Mouse (Mus musculus) layer of hippocampus, adult 9-10 months (tissue): ENCODE measurements around the gene Drg1.
"Not testable (repeated sequence)": the region's sequence is repeated elsewhere in the genome, so short reads cannot be mapped to it uniquely, and the experiment has no call there.

Experiments
- DNase-seq: peaks from one replicate; pipeline ENCODE4 v3.0.0; 2022; ENCODE audit warnings: low spot score

The Drg1 gene

DNA sequence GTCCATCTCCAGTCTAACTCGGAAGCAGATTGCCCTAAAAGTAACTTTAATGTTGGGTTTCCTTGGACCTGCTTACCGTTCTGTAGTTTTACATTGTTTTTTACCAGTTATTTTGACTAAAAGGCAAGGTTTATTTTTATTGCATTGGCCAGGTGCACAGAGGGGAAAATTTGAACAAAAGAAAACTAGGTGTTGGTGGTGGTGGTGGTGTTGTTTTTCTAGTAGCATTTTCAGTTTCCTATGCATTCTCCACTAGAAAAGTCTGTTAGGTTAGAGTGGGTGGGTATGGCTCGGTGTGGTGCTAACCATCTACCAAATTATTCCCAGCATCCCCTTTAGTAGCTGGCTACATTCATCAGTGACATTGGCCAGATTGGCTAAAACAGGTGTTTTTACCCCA lies 59.4 kb downstream of the Drg1 start:
- no peak for DNase-seq

DNA sequence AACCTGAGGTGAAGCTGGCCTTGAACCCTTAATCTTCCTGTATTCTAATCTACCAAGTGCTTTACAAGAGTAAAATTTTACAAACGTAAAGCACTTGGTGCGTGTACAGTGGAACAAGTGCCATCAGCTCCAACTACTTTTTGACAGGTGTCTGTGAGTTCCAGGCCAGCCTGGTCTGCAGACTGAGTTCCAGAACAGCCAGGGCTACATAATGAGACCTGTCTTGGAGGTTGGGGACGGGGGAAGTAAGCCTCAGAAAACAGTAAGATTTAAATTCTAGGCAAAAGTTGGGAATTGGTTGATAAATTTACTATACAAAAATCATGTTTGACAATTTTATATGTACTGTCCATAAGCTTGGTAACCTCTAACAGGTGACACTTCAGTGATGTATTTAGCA lies 61.0 kb downstream of the Drg1 start:
- no peak for DNase-seq

DNA sequence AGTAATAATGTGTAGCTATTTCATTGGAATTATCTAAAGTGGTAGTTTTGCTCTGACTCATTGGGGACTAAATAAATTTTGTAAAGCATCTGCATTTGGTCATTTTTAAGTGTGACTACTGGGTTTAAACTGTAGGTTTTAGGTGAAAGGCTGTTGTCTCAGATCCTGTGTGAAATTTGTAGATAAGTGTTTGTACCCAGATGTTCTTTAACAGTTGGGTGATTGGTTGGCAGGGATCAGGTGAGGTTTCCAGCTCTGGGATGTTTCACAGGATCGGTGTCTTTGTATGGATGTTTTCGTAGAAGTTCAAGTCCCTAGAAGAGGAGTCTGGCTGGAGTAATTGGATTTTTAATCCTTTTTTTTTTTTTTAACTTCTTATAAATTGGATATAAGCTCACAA lies 62.4 kb downstream of the Drg1 start:
- no peak for DNase-seq

DNA sequence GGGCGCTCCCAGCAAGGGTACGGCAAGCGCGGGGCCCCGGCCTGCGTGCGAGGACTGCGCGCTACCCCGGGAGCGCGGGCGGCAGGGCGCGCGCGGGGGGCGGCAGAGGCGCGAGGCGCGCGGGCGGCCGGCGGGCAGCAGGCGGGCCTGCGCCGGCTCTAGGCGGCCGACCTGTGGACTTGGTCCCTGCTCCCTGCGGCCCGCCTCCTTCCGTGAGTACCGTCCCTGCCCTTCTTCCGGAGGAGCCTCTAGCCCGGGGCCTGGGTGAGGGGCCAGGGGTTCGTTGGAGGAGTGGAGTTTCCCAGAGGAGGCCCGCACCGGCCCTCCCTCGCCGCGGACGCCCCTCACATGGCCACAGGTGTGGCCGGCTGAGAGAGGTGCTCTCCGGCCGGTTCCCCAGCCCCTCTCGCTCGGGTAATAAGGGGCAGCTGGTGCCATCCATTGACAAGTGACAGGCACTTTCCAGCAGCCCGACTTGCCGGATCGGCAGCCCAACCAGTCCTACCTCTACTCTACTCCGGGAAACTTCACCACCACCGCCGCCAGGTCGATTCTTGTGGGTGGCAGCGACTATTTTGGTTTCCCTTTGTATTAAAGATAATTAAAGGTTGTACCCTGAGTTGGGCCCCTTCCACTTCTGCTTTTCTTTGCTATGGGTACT lies 63.3 kb downstream of the Drg1 start:
- DNase-seq: no peak

DNA sequence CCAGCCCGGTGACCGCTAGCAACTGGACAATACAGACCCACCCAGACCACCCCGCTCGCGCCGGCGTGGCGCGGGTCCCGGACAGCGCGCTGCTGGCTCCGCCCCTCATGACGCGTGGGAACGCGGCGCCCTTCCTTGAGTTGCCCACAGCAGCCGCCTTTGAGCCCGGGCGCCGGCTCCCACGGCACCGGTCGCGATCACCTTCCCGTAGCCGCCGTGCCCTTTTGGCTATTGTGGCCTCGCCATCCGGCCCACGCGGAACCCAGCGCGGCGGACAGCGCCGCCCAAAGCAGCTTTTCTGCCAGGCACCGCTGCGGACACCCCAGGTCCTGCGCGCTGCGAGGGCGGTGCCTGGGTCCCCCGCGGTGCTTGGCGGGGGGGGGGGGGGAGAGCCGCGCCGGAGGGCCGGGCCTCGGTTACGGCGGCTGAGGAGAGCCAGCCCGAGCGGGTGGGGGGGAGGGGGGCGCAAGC lies 63.9 kb downstream of the Drg1 start, which contains the start of gene Eif4enif1:
Gene Eif4enif1, plus strand, starts transcription at position 162 of the 471 bp plus-strand sequence.
- DNase-seq: peak; percentile 82

DNA sequence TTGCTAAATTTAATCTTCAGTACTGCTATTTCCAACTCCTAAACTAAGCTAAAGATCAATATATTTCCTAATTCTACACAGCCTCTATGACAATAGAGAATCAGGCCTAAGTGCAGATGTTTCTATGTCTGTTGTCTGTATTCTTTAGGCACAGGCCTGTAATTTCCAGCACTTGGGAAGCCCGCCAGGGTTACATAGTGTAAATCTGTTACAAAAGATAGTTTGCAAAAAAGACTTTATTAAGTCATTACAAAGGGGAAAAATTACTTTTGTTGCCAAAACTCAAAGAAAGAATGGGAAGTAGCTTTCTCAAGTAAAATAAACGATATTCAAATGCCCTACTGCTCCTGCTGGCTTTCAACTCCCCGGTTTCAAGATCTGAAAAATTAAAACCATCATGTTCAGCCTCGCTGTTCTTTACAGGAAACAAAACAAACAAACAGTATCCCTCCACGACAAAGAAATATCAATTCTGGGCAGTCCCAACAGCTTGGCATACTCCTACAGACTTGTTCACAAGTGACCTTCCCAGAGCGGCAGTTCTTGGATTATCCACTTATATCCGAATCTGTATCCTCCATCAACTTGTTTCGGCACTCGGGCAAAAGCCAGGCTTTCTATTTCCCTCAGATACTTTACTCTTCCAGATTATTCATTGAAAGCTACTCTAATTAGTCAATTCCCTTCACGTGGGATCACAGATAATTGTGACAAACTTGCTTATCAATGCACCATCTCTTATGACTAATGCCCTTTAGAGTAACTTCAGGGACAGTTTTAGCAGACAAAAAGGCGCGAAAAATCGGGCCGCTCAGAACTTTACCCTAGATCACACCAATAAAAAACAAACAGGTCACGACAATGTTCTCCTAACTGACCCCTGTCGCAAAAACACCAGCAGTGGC lies 64.6 kb downstream of the Drg1 start:
- DNase-seq: no peak

DNA sequence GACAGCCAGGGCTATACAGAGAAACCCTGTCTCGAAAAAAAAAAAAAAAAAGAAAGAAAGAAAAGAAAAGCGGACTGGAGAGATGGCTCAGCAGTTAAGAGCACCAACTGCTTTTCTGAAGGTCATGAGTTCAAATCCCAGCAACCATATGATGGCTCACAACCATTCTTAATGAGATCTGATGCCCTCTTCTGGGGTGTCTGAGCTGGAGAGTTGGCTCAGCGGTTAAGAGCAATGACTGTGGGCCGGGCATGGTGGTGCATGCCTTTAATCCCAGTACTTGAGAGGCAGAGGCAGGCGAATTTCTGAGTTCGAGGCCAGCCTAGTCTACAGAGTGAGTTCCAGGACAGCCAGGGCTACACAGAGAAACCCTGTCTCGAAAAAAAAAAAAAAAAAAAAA lies 65.6 kb downstream of the Drg1 start:
- not testable (repeated sequence) for DNase-seq

DNA sequence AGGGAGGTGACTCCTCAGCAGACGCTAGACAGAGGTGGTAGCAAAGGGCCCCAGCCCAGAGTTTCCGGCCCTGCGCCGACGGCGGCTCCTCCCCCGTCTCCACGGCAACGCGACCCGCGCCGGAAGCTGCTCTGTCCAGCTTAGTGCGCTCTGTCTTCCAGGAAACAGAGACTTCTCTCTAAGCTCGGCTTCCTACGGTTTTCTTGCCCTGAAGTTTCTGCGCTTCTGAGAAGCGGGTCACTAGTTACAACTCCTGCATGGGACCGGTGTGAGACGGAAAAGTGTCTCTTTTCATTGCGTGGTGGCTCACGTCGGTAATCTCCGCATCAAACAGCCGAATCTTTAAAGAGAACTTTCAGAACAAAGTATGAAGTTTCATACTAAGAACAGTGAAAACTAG lies 72.9 kb downstream of the Drg1 start, which contains the start of gene Sfi1:
Gene Sfi1, minus strand, starts transcription at position 101 of the 400 bp plus-strand sequence.
- no peak for DNase-seq

DNA sequence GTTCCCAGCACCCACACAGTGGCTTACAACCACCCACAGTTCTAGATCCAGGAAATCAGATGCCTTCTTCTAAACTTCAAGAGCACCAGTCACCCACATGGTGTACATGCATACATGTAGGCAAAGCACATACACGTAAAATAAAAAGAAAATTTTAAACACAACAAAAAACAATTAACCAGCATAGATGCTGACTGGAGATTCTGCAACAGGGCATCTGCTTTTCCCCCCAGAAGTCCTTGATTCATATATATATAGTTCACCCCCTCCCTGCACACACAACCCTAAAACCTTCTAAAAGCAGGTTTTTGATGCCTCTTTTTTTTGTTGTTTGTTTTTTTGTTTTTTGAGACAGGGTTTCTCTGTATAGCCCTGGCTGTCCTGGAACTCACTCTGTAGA lies 83.5 kb downstream of the Drg1 start:
- DNase-seq: not testable (repeated sequence)

DNA sequence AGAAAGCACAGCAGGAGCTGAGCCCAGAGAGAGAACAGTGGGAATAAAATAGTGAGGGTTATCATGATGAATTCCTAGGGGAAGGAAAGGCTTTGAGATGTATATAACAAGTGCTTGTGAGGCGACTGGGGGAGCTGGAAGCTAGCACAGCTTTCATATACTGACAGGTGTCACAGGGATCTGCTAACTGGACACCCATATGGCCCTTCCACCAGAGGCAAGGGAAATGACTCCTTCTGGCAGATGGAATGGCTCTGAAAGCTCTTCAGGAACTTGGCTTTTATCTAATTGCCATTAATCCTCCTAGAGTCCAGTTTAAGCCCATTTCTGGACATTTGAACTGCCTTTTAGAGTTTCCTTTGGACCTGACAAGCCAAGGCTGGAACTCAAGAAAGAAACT lies 84.2 kb downstream of the Drg1 start:
- DNase-seq: not testable (repeated sequence)

DNA sequence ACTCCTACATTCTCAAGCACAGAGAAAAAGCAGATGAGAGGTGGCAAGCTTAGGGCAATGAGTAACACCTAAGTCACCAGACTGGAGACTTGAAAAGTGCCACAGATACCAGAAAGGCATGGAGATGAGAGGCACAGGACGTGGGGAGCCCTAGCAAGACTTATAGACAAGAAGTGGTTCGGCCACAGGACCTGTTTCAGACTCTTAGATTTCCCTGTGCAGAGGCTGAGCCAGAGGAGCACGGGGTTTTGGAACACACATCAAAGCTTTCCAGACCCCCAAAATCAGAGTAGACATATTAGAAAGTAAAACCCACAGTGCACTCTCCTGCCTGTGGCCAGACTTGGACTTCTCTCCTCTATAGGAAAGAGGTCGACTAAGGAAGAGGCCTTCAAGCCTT lies 85.0 kb downstream of the Drg1 start:
- peak; percentile 49 for DNase-seq

DNA sequence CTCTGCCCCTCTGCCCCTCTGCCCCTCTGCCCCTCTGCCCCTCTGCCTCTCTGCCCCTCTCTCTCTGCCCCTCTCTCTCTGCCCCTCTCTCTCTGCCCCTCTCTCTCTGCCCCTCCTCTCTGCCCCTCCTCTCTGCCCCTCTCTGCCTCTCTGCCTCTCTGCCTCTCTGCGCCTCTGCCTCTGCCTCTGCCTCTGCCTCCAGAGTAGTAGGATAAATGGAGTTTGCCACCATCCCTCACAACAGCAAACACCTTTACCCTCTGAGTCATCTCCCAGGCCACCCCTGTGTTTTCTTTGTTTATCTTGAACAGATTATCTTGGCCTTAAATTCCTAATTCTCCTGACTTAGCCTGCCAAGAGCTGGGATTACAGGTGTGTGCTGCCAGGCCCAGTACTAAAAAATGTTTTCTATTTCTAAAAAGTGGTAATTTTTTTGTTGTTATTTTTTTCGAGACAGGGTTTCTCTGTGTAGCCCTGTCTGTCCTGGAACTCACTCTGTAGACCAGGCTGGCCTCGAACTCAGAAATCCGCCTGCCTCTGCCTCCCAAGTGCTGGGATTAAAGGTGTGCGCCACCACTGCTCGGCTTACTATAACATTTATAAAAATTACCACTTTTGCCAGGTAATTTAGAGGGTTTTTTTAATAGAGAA lies 85.6 kb downstream of the Drg1 start:
- DNase-seq: not testable (repeated sequence)

DNA sequence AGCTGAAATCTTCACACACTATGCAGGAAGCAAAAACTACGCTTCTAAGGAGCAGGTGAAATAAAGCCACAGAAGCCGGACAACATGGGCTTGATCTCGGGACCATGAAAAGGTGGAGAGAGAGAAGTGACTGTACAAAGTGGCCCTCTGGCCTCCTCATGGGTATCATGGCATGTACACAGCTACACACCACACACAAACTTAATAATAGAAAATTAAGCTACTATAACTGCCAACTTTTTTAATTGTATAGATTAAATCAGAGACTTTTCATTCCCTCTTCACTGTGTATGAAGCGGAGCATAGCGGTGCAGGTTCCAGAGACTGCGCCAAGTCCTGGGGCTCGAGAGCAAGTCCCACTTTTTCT lies 86.5 kb downstream of the Drg1 start:
- DNase-seq: not testable (repeated sequence)

DNA sequence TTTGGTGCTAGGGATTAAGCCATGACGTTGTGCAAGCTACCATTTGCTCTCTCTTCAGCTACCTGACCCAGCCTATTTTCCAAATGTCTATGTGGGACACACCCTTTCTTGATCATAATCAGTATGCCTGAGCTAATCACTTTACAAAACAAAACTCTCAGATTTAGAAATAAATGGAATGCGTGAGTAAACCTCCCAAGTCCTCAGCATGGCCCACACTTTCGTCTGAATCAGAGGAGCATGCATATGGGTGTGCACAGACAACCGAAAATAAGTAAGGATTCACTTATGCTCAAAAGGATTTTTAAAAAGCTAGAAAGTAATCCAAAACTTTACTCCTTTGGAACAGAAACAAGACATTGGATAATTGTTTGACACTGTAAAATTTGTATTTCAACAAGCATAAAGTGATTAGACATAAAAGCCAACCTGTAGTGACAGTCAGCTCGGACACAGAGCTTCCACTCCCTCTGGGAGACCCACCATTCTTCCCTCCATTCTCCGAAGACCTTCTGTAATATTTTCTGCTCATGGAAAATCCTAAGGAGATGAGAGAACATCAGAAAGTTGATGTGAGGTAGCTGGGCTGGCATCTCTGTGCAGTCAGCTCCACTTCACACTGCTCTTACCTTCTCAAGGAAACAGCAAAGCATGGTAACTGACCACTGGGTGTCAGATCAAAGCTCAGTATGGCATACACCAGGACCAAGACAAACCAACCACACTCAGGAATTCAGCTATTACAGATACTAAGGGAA lies 87.1 kb downstream of the Drg1 start:
- not testable (repeated sequence) for DNase-seq

DNA sequence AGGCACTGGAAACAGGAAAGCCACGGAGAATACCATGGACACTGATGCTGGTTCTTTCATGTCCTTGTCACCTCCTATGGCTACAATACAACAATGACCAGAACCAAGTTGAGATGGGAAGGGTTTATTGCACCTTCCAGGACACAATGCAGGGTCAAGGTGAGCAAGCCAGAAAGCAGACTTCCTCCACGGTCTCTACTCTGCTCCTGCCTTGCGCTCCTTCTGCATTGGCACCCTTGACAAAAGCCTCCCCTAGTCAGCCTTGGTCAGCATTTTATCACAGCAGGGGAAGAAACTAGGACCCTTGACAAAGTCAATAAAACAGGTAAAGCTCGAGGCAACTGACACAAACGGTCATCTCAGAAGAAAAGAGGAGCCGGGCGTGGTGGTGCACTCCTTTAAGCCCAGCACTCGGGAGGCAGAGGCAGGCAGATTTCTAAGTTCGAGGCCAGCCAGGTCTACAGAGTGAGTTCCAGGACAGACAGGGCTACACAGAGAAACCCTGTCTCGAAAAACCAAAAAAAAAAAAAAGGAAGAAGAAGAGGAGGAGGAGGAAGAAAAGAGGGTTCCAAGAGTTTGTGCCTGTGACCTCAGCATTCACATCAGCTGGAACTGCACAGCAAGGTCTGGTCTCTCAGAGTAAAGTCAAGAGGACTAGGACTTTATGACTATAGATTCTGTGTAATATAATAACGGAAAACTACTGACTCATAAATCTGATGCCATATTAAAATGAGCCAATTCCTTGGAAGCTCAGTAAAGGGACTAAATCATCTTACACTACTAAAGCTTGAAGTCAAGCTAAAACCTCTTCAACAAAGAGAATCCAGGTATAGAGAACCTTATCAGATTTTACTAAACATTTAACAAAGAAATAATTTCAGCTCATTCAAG lies 92.5 kb downstream of the Drg1 start:
- DNase-seq: peak; percentile 49

DNA sequence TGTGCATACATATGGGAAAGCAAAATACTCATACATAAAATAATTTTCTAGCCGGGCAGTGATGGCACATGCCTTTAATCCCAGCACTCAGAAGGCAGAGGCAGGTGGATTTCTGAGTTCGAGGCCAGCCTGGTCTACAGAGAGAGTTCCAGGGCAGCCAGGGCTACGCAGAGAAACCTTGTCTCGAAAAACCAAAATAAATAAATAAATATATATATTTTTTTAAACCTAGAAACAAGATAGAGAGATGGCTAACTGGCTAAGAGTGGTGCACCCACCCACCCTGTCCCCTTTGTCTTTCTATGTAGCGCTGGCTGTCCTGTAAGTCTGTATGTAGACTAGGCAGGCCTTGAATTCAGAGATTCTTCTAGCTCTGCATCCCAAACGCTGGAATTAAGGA lies 93.7 kb downstream of the Drg1 start:
- not testable (repeated sequence) for DNase-seq

DNA sequence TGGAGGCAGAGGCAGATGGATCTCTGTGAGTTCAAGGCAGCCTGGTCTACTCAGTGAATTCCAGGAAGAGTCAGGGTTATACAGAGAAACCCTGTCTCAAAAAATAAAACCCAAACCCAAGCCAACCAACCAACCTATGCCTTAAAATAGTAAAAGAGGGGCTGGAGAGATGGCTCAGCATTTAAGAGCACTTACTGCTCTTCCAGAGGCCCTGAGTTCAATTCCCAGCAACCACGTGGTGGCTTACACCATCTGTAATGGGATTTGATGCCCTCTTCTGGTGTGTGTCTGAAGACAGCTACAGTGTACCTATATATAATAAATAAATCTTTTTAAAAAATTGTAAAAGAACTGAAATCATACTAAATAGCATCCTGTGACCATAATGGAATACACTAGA lies 94.3 kb downstream of the Drg1 start:
- not testable (repeated sequence) for DNase-seq

DNA sequence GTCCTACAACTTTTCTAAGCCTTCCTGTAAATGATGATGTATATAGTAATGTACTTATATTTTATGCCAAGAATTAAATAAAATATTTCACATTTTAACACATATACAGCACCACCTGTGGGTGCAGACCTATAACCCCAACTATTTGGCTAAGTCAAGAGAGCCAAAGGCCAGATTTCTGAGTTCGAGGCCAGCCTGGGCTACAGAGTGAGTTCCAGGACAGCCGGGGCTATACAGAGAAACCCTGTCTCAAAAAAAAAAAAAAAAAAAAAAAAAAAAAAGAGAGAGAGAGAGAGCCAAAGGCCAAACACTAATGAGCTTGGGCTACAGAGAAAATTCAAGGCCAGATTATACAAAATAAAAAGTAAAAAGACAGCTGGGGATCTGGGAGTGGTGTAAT lies 97.2 kb downstream of the Drg1 start:
- not testable (repeated sequence) for DNase-seq

DNA sequence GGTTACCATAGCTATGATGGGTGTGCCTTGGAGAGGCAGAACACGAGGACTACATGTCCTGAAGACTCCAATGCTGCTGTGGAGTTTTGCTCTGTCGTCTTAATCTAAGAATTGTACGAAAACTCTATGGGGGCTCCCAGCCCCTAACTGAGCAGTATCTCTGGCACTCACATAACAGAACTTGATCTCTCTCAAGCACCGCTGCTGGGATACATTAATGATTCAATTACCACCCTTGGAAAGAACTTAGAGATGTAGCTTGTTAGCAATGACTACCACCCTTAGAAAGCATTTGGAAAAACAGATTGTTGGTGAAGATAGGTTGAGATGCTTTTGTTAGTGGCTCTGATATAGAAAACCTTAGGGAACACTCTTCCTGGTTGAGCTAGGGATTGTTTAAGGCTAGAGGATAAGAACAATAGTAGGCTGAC lies 98.6 kb downstream of the Drg1 start:
- DNase-seq: peak; percentile 39

DNA sequence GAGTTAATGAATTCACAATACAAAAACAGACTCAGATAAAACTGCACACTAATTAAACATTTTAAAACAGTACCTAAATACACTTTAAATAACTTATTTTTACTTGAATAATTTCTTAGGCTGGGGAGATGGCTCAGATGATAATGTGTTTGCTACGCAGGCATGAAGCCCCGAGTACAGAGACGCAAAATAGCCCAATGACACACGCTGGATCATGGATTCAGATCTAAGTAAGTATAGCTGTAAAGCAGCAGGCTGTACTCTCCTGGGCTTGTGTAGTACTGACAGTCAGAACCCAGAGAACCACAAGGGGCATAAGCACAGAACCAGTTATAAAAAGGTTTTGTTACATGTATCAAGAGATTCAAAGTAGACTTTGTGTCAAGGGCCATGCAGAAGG lies 99.1 kb downstream of the Drg1 start:
- DNase-seq: not testable (repeated sequence)

DNA sequence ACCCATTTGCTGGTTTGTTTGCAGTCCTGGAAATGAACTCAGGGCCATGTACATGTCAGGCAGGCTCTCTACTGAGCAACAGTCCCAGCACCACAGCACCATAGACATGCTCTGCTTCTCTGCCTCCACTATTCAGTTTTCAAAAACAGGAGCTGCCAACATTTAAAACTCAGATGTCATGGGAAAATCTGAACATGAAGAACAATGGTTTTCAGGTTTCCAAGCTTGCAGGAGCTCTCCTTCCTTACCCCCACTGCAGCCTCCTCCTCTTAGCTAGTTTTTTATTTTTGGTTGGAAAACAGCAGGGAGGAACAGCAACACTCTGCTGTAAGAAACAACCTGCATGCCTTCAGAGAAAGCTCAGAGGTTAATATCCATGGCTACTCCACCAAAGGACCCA lies 99.9 kb downstream of the Drg1 start:
- not testable (repeated sequence) for DNase-seq
